Mouse (Mus musculus): ENCODE measurements at regions not wholly inside any gene's neighbourhood (a gene's known extent, or its start where the extent isn't known, plus 50 kb on each side); places are given as distances from the start of the nearest gene placed in this dataset.

DNA sequence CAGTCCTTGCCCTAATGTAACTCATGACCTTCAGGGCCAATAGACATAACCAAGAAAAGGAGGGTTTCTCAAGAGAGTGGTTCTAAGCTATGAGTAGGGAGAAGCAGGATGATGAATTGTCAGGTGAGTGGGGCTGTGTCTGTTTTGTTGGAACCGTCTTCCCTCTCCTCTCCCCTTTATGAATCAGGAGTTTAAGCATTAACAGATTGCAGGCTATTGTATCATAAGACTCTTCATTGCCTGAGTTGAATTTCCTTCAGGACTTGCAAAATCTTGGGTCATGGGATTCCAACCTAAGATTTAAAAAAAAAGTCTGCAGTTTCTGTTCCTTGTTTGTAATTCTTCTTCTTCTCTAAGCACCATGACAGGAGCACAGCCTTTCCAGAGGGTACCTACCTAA is 159.5 kb upstream of the Zeb2 start:
- Histone ChIP-seq H3K9me3 (ENCODE audit: low read length) (no peaks in the 10 kb centered on the region), H3K36me3 (ENCODE audit: insufficient read depth, low read length) (no peaks in the 10 kb centered on the region), H3K27ac (ENCODE audit: low read length) (no peak overlapping the region), H3K4me2 (replicated peaks; ENCODE audit: low read depth, low read length) (no peak overlapping the region), H3K9ac (replicated peaks; ENCODE audit: low read length) (no peak overlapping the region), H3K4me3 (ENCODE audit: low read length) (no peak overlapping the region), H3K27me3 (ENCODE audit: insufficient read depth, low read length) (no peaks in the 10 kb centered on the region), H3K4me1 (ENCODE audit: insufficient read depth, low read length) (no peaks in the 10 kb centered on the region)
- WGBS = 75% methylated on average over 1 of the region's 1 CpGs
- ATAC-seq (ENCODE audit: low FRiP score, low TSS enrichment) = no peak

DNA sequence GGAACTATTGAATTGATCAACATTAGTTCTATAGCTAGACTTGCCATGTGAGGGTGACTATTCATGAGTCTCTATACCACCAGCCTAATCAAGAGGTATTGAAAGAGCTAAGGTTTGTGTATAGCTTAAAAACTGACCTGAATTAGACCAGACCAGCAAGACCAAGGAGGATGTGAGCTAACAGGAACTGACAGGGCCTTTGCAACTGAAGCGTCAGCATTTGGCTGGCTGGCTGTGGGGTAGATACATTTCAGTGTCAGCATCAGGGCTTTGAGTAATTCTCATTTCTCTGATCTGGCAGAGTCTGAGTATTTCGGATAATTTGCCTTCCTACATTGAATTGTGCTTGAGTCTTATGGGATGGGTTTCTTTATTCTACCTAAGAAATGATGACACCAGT is 152.8 kb upstream of the Zeb2 start:
- Histone ChIP-seq H3K9me3 (ENCODE audit: low read length) (no peaks in the 10 kb centered on the region), H3K4me2 (replicated peaks; ENCODE audit: low read depth, low read length) (no peak overlapping the region), H3K36me3 (ENCODE audit: insufficient read depth, low read length) (no peaks in the 10 kb centered on the region), H3K4me1 (ENCODE audit: insufficient read depth, low read length) (0 out of 2 replicates have a peak, but pooled peaks cover 2% of the 10 kb centered on the region), H3K4me3 (ENCODE audit: low read length) (no peak overlapping the region), H3K9ac (replicated peaks; ENCODE audit: low read length) (no peak overlapping the region), H3K27ac (ENCODE audit: low read length) (no peak overlapping the region), H3K27me3 (ENCODE audit: insufficient read depth, low read length) (no peaks in the 10 kb centered on the region)
- no peak for ATAC-seq (ENCODE audit: low FRiP score, low TSS enrichment)
- WGBS = 89% methylated on average over 2 of the region's 2 CpGs

DNA sequence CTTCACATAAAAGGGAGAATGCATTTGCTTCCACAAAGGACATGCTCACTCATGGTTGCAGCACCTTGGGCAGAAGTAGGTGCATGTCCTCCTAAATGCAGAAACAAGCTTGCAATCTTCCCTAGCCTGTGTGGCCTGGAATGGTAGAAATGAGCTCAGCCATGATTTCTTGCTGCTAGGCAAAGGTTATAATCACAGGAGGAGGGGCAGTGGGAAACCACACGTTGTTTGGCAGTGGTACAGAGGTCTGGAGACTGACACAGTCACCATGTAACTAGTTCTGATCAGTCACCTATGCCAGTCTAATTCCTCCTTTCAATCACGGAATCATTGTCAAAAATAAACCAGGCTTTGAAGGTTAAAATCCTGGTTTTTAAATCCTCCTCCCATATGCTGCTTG is 148.6 kb upstream of the Zeb2 start:
- Histone ChIP-seq H3K9me3 (ENCODE audit: low read length) (no peaks in the 10 kb centered on the region), H3K4me2 (replicated peaks; ENCODE audit: low read depth, low read length) (no peak overlapping the region), H3K9ac (replicated peaks; ENCODE audit: low read length) (no peak overlapping the region), H3K4me3 (ENCODE audit: low read length) (no peak overlapping the region), H3K4me1 (ENCODE audit: insufficient read depth, low read length) (0 out of 2 replicates have a peak, but pooled peaks cover 2% of the 10 kb centered on the region), H3K27me3 (ENCODE audit: insufficient read depth, low read length) (no peaks in the 10 kb centered on the region), H3K27ac (ENCODE audit: low read length) (no peak overlapping the region), H3K36me3 (ENCODE audit: insufficient read depth, low read length) (no peaks in the 10 kb centered on the region)
- ATAC-seq (ENCODE audit: low FRiP score, low TSS enrichment) = no peak
- 43% methylated on average over 2 of the region's 2 CpGs for WGBS

DNA sequence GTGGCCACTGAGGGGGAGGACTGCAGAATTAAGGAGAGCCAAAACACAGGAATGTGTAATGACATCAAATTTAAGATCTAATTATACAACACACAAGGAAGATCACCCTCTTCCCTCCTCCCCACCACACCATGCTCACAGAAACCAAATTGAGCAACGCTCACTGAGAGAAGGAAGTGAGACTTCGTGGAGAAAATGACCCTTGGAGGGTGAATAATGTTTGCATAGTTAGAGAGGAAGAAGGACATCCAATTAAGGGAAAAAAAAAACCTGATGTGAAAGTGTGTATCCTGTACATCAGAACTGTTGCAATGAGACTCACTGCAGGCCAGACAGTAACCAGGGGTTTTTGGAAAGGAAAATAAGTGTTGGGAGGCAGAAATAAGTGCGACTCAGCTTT is 144.8 kb upstream of the Zeb2 start:
- no peaks in the 10 kb centered on the region for H3K9me3 ChIP-seq (ENCODE audit: low read length)
- 63% methylated on average over 3 of the region's 3 CpGs for WGBS
- H3K9ac ChIP-seq (replicated peaks; ENCODE audit: low read length) = no peak overlapping the region
- no peaks in the 10 kb centered on the region for H3K27me3 ChIP-seq (ENCODE audit: insufficient read depth, low read length)
- ATAC-seq (ENCODE audit: low FRiP score, low TSS enrichment) = no peak
- H3K4me1 ChIP-seq (ENCODE audit: insufficient read depth, low read length) = 0 out of 2 replicates have a peak, but pooled peaks cover 2% of the 10 kb centered on the region
- H3K4me2 ChIP-seq (replicated peaks; ENCODE audit: low read depth, low read length) = no peak overlapping the region
- no peak overlapping the region for H3K4me3 ChIP-seq (ENCODE audit: low read length)
- no peak overlapping the region for H3K27ac ChIP-seq (ENCODE audit: low read length)
- H3K36me3 ChIP-seq (ENCODE audit: insufficient read depth, low read length) = no peaks in the 10 kb centered on the region

DNA sequence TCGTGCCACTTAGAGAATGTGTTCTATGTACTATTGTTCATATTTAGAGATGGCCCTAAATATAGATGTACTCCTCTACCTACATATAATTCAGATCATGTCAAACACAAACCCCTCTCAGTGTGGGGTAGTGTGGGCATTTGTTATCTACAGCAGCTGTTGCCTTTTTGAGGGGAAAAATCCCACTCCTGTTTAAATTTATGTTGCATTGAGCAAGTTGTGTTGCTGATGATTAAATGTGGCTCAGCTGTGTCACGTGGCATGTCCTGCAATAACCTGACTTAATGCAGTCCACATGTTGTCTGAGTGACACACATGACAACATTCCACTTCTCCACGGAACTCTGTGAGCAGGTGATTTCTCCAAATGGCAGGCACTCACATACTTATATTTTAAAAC is 141.7 kb upstream of the Zeb2 start:
- Histone ChIP-seq H3K9me3 (ENCODE audit: low read length) (no peaks in the 10 kb centered on the region), H3K4me3 (ENCODE audit: low read length) (no peak overlapping the region), H3K4me1 (ENCODE audit: insufficient read depth, low read length) (no peaks in the 10 kb centered on the region), H3K4me2 (replicated peaks; ENCODE audit: low read depth, low read length) (no peak overlapping the region), H3K36me3 (ENCODE audit: insufficient read depth, low read length) (no peaks in the 10 kb centered on the region), H3K9ac (replicated peaks; ENCODE audit: low read length) (no peak overlapping the region), H3K27me3 (ENCODE audit: insufficient read depth, low read length) (no peaks in the 10 kb centered on the region), H3K27ac (ENCODE audit: low read length) (no peak overlapping the region)
- no peak for ATAC-seq (ENCODE audit: low FRiP score, low TSS enrichment)
- WGBS = 54% methylated on average over 3 of the region's 3 CpGs

DNA sequence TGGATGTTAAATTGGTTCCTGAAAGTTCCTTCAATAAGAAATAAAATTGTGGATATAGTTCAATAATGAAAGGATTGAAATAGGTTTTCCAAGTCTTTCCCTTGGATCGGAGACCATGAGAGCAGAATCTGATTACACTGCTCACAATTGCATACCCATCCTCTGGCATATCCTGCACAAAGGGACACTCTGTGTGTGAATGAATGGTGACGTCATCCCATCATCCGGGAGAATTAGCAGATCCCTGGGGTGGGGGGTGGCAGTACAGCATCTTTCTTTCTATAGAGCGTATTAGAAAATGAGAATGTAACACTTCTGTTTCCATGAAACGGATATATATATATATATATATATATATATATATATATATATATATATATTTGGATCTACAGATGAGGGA is 139.2 kb upstream of the Zeb2 start:
- ATAC-seq (ENCODE audit: low FRiP score, low TSS enrichment) = no peak
- Histone ChIP-seq H3K36me3 (ENCODE audit: insufficient read depth, low read length) (no peaks in the 10 kb centered on the region), H3K9me3 (ENCODE audit: low read length) (no peaks in the 10 kb centered on the region), H3K4me3 (ENCODE audit: low read length) (no peak overlapping the region), H3K9ac (replicated peaks; ENCODE audit: low read length) (no peak overlapping the region), H3K4me1 (ENCODE audit: insufficient read depth, low read length) (0 out of 2 replicates have a peak, but pooled peaks cover 4% of the 10 kb centered on the region), H3K4me2 (replicated peaks; ENCODE audit: low read depth, low read length) (no peak overlapping the region), H3K27me3 (ENCODE audit: insufficient read depth, low read length) (no peaks in the 10 kb centered on the region), H3K27ac (ENCODE audit: low read length) (no peak overlapping the region)
- WGBS = 90% methylated on average over 5 of the region's 5 CpGs

DNA sequence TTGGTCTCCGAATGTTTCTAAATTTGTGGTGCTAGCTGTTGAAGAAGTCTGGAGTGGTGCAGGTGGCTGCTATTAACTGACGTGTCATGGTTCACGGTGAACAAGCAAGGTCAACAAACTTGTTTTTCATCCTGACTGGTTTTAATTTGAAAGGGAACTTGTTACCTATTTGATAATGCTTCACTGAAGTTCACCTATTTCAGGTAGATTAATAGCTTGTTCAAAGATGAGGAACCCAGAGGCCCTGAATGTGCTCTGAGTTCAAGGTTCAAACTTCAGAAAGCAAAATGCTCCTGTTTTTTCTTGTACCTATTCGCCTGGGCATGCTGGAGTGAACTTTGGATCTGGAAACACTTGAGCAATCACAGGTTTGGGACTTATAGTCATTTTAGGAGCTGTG is 136.7 kb upstream of the Zeb2 start:
- Histone ChIP-seq H3K4me2 (replicated peaks; ENCODE audit: low read depth, low read length) (no peak overlapping the region), H3K9ac (replicated peaks; ENCODE audit: low read length) (no peak overlapping the region), H3K27me3 (ENCODE audit: insufficient read depth, low read length) (no peaks in the 10 kb centered on the region), H3K9me3 (ENCODE audit: low read length) (no peaks in the 10 kb centered on the region), H3K4me3 (ENCODE audit: low read length) (no peak overlapping the region), H3K36me3 (ENCODE audit: insufficient read depth, low read length) (no peaks in the 10 kb centered on the region), H3K4me1 (ENCODE audit: insufficient read depth, low read length) (0 out of 2 replicates have a peak, but pooled peaks cover 4% of the 10 kb centered on the region), H3K27ac (ENCODE audit: low read length) (no peak overlapping the region)
- 27% methylated on average over 4 of the region's 4 CpGs for WGBS
- peak; percentile 87 for ATAC-seq (ENCODE audit: low FRiP score, low TSS enrichment)

DNA sequence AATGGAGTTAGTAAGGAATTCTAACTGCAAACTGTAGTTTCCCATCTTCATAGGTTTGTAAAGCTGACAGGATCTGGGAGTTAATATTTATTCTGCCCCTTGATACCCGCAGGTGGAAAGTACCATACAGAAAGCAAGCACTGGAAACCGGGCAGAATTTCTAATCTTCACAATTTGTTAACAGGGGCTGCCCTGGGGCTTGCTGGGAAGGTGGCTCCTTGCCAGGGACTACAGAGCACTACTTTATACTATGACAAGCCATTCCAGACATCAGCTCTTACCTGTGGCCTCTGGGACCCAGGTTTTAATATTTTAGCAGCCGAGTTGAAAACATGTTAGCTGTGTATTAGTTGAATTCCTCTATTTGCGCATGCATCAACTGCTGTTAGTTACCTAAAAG is 135.1 kb upstream of the Zeb2 start:
- no peaks in the 10 kb centered on the region for H3K27me3 ChIP-seq (ENCODE audit: insufficient read depth, low read length)
- H3K9me3 ChIP-seq (ENCODE audit: low read length) = no peaks in the 10 kb centered on the region
- H3K9ac ChIP-seq (replicated peaks; ENCODE audit: low read length) = no peak overlapping the region
- H3K27ac ChIP-seq (ENCODE audit: low read length) = peak overlapping the region; percentile 65; the same call in 1 of the 2 replicates
- H3K4me1 ChIP-seq (ENCODE audit: insufficient read depth, low read length) = 0 out of 2 replicates have a peak, but pooled peaks cover 4% of the 10 kb centered on the region
- no peak overlapping the region for H3K4me2 ChIP-seq (replicated peaks; ENCODE audit: low read depth, low read length)
- peak; percentile 69; the same call in 1 of the 2 replicates for ATAC-seq (ENCODE audit: low FRiP score, low TSS enrichment)
- no peak overlapping the region for H3K4me3 ChIP-seq (ENCODE audit: low read length)
- H3K36me3 ChIP-seq (ENCODE audit: insufficient read depth, low read length) = no peaks in the 10 kb centered on the region
- 61% methylated on average over 4 of the region's 4 CpGs for WGBS

DNA sequence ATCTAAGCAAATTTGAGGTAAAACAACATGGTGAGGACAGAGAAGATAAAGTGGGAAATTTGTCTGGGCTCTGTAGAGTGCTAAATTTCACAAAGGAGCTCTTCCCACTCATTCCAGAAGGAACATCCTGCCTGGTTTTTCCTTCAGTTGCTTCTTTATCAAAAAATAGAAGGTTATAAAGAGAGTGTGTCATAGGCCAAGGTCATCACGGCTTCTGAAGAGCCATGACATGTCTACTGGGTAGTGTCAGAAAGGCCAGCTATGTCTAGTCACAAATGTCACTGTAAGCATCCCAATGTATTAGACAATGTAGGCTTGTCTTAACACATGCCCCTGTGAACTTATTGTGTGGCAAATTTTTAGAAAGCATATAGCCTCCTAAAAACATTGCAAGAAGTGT is 132.5 kb upstream of the Zeb2 start:
- Histone ChIP-seq H3K9ac (replicated peaks; ENCODE audit: low read length) (no peak overlapping the region), H3K9me3 (ENCODE audit: low read length) (no peaks in the 10 kb centered on the region), H3K36me3 (ENCODE audit: insufficient read depth, low read length) (no peaks in the 10 kb centered on the region), H3K4me1 (ENCODE audit: insufficient read depth, low read length) (0 out of 2 replicates have a peak, but pooled peaks cover 4% of the 10 kb centered on the region), H3K4me2 (replicated peaks; ENCODE audit: low read depth, low read length) (no peak overlapping the region), H3K27ac (ENCODE audit: low read length) (no peak overlapping the region), H3K27me3 (ENCODE audit: insufficient read depth, low read length) (no peaks in the 10 kb centered on the region), H3K4me3 (ENCODE audit: low read length) (no peak overlapping the region)
- no peak for ATAC-seq (ENCODE audit: low FRiP score, low TSS enrichment)
- 70% methylated on average over 1 of the region's 1 CpGs for WGBS

DNA sequence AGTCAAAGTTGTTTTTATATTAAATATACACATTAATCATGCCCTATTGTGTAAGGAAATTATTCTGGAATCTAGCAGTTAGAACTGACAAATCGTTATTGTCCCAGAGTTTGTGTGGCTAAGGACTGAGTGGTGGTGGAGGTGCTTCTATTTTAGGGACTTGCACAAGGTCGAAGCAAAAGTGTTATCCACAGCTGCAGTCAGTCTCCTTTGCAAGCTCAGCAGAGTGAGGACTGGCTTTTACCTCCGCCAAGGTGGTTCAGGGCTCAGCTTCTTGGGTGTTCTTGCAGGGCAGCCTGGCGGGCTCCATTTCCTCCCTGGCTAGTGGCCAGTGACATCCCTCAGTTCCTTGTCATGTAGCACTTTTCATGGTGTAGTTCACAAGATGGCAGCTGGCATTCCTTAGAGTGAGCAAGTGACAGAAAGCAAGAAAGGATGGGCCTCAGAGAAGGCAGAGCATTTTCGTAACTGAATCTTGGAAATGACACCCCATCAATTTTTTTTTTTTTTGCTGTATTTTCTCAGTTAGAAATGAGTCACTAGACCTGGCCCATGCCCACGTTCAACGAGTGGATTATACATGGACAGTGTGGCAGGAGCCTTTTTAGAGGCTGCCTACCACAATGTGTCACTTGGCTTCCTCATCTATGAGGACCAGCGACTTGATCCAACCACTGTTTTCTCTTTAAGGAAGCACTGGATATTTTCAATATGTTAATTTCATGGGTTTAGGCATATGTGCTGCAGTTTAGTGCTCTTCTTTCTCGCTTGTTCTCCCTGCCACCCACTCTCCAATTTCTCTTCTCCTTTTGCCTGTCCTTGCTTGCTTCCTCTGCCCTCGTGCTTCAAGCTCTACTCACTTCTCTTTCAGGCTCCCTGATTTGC is 129.1 kb upstream of the Zeb2 start:
- no peaks in the 10 kb centered on the region for H3K36me3 ChIP-seq (ENCODE audit: insufficient read depth, low read length)
- WGBS = 84% methylated on average over 10 of the region's 10 CpGs
- H3K9me3 ChIP-seq (ENCODE audit: low read length) = no peaks in the 10 kb centered on the region
- no peak overlapping the region for H3K9ac ChIP-seq (replicated peaks; ENCODE audit: low read length)
- 0 out of 2 replicates have a peak, but pooled peaks have one; percentile 23 for ATAC-seq (ENCODE audit: low FRiP score, low TSS enrichment)
- H3K4me3 ChIP-seq (ENCODE audit: low read length) = no peak overlapping the region
- H3K27ac ChIP-seq (ENCODE audit: low read length) = no peak overlapping the region
- H3K4me2 ChIP-seq (replicated peaks; ENCODE audit: low read depth, low read length) = no peak overlapping the region
- H3K4me1 ChIP-seq (ENCODE audit: insufficient read depth, low read length) = no peaks in the 10 kb centered on the region
- H3K27me3 ChIP-seq (ENCODE audit: insufficient read depth, low read length) = no peaks in the 10 kb centered on the region
